Mouse (Mus musculus) T-helper 2 cell (primary cell): ENCODE measurements around the gene 5730522E02Rik.

Source experiments
- in situ Hi-C: fragments of 300-600 bp; cut with MboI, MseI; formaldehyde crosslinking; loops from one replicate; pipeline ENCODE4 v1.15.1; 2025; ENCODE audit warnings: high pct_unique_total_duplicates

5730522E02Rik gene

DNA sequence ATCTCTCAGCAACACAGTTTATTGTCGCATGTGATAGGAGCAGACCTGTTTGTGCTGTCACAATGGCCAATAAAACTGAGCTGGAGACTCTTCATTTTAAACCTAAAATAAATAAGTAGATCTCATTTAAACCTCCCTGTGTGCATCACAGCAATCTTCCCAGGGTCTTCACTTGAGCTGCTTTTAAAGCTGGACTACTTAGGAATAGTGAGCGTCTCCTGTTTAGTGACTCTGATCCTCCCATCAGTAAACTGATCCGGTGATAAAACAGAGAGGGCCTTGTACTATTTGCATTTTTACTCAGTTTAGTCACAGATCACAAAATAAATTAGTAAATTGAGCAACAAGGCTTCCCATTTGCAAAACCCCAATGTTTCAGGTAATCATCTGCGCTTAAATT lies 206.5 kb downstream of the 5730522E02Rik start:
- in situ Hi-C loops = no loop called here

DNA sequence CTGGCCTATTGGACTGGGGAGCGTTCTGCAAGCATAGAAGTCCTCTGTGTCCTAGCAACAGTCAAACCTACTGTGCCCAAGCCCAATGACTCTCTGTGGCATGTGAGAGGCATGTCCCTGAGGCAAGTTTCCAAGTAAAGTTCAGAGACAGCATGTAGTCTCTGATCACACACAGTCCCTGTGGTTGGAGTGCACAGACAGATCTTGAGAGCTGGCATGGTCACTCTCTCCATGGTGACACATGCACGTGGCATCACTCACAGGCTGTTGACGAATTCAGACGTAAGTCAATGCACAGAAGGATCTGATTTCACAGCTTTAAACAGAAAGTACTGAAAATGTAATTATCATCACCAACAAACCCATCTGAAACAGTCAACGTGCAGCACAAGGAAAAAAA lies 210.8 kb downstream of the 5730522E02Rik start:
- in situ Hi-C loops = no loop called here

DNA sequence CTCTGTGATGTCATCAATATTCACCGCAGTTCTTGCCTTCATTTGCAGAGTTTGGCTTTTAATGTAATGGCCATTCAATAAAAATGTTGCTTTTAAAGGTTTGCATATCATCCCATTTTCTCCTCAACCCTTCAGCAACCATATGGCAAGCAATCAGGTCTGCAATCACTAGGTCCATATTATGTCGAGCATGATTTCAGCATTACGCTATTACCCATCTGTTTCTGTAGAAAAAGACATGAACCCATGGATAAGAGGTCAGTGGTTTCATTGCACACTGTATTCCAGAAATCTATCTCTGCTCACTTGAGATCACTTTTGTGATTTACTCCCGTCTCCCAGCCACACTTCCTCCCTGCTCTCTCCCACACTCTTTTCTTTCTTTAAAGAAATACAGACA lies 213.1 kb downstream of the 5730522E02Rik start:
- in situ Hi-C loops = no loop called here

DNA sequence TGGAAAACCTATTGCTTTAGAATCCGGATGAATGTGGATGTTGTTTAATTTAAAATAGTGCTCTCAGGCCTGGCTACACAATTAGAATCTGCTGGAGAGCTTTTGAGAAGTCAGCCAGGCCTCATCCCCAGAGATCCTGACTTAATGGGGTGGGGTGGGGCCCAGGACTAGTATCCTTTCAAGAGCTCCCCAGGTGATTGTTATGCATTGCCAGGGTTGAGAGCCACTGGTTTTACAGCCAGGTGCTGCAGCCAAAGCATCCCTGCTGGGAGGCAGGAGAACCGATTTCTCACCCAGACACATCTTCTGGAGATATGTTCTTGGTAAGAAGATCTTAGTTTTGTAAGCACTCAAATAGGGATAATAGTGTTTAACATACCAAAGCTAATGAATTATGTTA lies 216.4 kb downstream of the 5730522E02Rik start:
- in situ Hi-C loops = no loop called here

DNA sequence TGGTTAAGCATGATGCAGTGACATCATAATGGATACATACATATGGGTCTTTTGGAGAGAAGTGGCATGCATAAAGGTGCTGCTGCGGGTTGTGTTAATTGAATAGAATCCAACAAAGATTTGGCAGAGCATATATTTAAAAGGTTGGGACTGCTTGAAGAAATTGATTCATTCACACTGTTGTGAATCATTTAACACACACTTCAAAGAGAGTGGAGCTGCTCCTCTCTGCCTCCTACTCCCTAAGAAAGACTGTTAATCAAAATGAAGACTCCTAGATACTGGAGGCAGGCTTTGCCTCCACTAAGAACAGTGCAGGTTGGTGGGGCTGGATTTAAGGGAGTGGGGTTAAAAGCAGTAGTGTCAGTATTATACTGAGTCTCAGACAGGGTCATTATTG lies 218.3 kb downstream of the 5730522E02Rik start:
- in situ Hi-C loops = no loop called here

DNA sequence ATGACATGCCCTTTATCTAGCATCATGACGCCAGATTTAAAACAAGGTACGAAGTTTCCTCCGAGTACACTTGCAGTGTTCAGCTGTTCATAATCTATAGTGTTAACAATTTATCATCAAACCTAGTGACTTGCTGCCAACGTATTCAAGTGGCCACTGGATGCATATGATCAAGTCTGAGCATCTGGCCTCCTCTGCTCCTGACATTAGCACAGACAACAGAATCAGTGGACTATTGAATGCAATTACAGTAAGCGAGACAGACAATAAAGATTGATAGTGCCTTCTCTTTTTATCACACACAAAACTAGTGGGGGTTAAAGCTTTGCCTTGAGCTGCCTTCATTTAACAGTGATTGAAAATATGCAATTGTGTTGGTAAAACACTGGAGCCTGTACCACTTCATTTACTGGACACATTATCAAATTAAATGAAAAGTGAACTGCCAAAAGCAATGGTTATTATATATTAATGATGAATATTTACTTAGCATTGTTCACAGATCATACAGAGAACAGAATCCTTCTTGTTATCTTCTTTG lies 231.8 kb downstream of the 5730522E02Rik start:
- in situ Hi-C loops = no loop called here

DNA sequence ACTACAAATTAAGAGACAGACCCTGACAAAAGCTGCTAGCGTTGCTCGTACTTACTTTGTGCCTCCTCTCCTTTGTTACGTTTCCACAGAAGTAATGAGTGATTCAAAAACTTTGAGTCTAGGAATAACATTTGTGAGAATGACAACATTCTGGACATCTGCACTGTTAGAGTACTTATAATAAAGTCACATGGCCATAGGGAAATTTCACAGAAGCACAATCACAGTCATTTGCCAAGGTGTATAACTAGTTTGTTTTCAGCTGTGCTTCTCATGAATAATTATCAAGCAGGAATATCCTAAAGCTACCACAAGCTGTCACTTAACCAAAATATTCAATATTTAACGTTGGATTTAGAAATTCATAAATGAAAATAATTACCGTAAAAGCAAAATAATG lies 269.1 kb downstream of the 5730522E02Rik start:
- in situ Hi-C loops = no loop called here

DNA sequence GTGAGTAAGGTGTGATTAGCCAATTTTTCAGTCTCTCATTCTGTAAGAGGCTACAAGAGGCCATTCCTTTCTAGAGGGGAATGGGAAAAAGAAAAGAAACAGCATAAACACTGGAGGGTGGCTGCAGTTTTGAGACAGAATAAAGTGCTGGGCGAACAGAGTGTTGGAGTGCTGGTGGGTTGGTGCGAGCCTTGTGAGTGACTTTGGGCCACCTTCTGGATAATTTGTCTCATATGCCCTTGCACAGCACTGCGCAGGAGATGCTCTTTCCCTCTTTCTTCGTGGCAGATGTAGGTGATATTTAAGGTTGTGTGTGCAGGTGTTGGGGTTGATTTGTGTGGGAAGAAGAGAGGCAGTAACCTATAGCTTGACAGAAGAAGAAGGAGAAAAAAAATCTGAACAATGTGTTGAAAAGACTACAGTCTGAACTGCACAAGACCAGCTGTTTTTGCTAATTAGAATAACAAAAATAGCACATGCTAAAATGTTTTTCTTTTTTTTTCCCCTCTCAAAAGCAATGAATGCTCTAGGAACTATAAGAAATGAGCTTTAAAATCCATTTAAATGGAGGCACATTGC lies 269.8 kb downstream of the 5730522E02Rik start:
- in situ Hi-C loops = no loop called here

DNA sequence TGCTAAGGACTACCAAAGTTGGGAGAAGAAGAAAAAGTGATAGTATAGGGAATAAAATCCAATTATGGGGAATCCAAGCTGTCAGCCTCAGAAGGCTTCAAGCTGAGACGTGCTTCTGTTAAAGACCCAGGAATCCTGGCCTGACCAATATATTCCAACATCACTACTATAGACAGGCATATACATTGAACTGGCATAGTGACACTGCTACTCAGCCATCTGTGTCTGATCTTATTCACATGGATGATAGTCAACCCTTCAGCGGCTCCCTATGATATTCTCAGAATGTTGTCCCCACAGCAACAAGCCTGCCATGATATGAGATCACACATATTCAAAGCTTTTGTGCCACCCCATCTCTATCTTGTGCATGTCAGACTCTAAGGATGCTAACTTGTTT lies 284.3 kb downstream of the 5730522E02Rik start:
- in situ Hi-C loops = no loop called here

DNA sequence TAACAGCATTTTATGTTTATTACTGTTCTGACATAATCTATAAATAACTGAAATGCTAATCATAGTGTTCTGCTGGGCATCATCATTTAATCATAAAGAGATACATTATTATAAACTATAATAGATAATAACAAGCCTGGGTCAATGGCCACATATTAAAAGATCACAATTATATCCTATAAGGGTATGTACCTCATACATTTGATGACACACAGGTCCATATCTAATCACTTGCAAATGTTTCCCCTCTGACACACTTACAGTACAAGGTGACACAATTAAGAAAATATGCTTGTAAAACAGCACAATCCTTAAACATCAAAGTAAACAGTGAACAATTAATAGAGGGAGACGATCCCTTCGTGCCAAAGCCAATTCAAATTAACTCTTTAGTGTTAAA lies 308.2 kb downstream of the 5730522E02Rik start:
- in situ Hi-C loops = no loop called here

DNA sequence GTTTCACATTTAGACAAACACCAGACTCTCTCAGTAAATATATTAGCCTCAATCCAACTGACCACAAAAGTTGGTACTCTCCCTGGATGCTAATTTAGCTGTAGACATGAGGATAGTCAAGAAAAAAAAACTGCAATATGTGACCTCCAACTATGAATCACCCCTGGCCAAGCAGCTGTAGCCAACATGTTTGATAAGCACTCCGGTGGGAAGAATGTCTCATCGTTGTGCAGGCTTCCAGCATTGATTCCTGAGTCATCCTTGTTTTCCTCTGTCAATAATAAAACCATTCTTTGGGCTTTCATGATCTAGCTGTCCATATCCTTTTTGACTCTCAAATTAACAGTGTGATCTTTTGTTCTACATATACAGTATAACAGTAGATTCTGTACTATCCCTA lies 308.9 kb downstream of the 5730522E02Rik start:
- in situ Hi-C loops = no loop called here

DNA sequence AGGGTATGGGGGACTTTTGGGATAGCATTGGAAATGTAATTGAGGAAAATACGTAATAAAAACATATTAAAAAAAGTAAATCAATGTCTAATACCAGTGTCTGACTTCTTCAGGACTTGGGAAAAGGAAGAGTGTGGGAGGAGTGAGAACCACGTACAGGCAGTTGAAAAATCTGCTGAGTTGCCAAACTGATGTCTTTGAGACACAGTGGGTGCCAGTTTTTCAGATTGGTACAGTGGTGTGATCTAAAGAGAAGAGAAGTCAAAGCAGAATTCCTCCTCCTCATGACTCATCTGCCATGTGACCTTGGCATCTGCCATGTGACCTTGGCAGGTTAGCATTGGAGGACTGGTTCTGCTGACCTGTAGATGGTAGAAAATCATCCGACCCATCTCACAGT lies 316.7 kb downstream of the 5730522E02Rik start:
- in situ Hi-C loops = no loop called here

DNA sequence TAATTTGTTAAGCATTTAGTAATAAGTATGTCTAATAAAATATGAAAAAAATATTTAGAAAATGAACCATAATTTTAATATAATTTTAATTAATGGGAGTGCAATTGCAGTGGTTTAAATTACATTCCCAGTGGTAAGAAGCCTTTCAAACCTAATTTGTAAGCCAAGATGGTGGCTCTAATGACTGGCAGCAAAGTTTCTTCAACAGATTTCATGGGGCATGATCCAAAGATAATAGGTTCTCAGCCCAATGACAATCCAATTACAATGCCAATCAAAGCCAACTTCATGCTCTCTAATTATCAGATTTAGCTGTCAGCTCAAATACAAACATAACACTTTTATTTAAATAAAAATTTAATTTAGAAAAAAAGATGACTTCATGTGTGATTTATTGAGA lies 337.6 kb downstream of the 5730522E02Rik start:
- in situ Hi-C loops = loop anchor here (25.0 kb wide), 2 partner anchors 1686 to 1836 kb away; no protein-coding TSS in a partner anchor

DNA sequence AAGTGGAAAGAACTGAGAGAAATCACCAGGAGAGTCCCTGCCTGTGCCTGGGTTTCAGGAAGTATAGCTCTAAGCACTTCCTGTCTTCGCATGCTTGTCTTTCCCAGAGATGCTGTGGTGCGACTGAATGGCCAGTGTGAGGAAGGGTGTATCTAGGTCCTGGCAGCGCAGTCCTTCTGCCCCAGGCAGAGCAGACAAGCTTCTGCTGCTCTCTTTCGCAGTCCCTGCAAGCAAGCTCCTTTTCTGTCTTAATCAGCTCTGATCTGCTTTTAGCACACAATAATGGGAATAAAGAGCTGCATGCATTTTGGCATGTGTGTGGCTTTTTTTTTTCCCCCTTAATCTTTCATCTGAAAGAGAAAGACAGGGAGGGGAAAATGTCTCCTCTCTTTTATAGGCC lies 338.2 kb downstream of the 5730522E02Rik start:
- in situ Hi-C loops = loop anchor here (25.0 kb wide), 2 partner anchors 1685 to 1835 kb away; no protein-coding TSS in a partner anchor

DNA sequence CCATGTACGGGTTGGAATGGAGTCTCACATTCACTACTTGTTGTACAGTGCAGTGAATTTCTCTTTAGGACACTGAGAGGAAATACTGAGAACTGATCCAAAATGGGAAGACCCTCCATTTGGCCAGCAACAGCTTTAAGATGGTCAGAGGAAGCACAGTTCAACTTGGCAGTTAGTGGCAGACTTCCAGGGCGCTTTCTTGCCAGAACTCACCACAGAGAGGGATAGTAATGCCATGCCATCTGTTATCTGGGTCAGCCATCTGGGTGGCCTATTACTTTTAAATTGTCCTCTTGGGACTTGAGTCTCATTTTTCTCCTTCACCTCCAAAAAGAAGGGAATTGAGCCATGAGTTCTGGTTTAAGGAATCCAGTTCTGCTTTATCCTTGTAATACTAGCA lies 344.3 kb downstream of the 5730522E02Rik start:
- in situ Hi-C loops = loop anchor here (25.0 kb wide), 2 partner anchors 1679 to 1829 kb away; no protein-coding TSS in a partner anchor

DNA sequence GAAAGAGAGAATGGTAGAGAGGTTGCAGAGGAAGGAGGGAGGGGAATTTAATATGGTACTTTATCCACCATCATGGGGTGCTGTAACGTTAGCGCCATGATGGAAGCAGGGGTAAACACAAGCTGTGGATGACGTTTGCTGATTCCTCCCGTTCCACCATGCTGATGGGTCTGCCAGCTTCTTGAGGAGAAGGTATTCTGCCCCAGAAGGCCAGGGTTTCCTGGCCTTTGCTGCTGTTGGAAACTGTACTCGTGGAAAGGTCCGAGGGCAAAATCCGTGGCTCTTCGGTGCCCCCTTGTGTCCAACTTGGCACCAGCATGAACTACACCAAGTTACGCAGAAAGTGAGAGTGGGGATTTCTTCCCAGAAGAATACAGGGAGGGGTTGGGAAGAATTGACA lies 347.9 kb downstream of the 5730522E02Rik start:
- in situ Hi-C loops = loop anchor here (25.0 kb wide), 2 partner anchors 1675 to 1825 kb away; no protein-coding TSS in a partner anchor

DNA sequence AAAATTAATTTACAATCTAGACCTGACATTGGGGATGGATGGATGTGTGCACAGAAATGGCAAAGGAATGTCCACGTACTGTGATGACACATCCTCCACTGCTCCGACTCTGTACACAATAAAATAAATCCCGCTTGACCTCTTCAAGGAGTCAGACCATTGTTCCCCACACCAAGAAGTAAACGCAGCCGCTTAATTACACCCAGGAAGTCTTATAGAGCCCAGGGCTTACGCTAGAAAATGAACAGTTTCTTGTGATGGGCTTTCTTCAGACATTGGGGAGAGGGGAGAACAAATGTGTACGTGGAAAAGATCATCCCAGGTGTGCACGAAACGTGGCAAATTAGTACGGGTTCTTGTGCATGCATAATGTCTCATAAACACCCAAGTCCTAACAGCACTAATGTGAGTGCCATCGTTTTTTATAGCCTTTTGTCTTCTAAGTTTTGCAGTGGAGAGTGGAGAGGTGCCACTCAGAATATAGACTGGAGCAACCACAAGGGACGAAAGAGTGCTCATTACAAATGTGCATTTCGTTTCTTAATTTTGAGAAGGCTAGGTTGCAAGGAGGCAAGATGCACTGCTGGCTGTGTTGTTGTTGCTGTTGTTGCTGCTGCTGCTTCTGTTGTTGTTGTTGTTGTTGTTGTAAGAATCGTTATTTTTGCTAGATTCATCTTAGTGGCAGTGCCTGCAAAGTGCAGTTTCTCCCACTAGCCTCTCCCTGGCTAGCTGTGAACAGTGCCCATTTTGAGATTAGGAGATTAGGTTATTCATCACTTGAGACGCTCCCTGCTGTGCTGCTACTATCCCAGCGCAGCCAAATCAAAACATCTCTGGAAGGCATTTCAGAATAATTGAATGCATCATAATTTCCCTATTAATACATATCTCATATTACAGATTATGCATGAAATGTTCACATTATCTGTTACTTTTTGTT lies 353.7 kb downstream of the 5730522E02Rik start:
- in situ Hi-C loops = loop anchor here (25.0 kb wide), 2 partner anchors 1670 to 1820 kb away; no protein-coding TSS in a partner anchor

DNA sequence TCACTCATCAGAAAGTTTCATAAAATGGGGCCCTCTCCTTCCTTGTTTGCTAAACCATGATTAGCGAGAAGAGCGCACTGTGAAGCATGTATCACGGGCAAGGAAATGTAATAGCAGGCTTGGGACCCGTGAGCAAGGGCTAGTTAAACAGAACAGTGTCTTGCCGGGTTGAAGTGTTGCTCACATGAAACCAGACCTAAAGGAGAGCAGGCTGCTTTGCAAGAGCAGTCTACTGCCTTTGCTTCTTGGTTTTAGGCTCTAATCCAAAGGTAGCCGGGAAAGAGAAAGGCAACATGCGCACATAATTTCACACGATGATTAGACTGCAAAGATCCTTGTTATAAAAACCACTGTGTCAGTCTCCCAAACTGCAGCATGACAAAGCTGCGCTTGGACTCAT lies 354.8 kb downstream of the 5730522E02Rik start:
- in situ Hi-C loops = loop anchor here (25.0 kb wide), 2 partner anchors 1668 to 1818 kb away; no protein-coding TSS in a partner anchor

DNA sequence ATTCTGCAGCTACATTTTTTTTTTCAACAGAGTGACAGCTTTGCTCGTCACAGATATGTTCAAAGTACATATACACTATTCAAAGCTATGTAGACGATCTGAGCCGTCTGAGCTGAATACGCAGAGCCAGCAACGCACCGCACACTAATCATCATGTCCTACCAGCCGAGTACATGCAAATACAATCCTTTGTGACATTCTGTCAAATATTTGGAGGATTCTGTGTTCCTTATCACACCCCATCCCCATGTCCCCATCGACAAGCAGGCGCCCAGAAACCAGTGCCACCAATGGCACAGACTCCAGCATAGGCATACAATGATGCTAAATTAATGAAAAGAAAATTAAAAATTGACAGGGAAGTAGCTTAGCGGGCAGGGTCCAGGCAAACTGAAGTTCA lies 356.3 kb downstream of the 5730522E02Rik start:
- in situ Hi-C loops = loop anchor here (25.0 kb wide), 2 partner anchors 1667 to 1817 kb away; no protein-coding TSS in a partner anchor

DNA sequence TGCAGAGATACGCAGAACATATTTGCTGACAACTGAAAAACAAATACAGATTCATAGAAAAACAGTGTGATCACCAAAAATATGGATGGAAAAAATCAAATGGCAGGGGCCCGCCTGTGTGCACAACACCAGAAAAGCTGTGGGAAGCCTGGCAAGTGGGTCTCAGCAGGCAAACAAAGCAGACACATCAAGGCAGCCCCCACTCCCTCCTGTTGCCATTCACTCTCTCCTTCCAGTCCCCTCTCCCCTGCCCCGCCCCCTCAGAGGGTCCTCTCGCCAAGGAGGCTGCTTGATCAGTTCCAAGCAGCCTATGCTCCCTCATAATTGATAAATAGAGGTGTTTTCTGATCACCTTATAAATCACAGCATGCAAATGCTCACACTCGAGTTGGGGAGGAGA lies 357.5 kb downstream of the 5730522E02Rik start:
- in situ Hi-C loops = loop anchor here (25.0 kb wide), 2 partner anchors 1666 to 1816 kb away; no protein-coding TSS in a partner anchor

DNA sequence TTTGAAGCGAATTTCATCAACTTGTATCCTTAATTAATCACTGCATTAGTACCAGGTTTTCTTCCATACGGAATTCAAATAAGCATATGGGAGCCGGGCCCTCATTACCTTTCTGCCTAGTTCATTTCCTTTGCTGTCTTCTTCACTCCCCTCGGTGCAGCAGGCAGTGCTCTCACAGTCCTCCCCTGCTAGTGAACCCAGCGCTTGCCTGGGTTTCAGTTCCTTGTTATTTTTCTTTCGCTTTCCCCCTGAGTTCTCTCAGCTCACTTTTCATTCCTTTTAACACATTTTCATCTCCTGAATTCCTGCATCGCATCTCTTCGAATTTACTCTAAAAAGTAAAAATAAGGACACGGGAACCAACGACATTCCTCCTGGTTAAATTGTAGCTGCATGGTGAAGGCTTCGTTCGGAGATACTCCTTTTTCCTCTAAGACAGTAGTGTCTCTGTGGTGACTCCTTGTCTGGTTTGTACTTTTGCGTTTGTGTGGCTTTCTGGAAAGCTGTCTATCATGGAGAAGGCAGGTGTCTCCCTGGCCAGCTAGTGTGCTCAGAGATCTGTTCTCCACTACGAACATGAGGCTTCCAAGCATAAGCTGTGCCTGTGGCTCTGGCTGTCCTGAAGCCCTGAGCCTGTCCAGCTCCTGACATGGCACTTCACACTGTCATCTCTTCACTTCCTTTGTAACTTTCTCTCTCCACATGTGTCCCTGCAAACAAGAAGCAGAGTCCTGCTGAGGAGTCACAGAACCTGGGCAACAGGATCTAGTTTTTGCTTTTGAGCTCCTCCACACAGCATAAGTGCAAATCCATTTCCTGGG lies 361.5 kb downstream of the 5730522E02Rik start:
- in situ Hi-C loops = no loop called here
